Mouse (Mus musculus): Measurements from ENCODE around the gene Tnfrsf21. TPM values are rescaled to one million over a fixed set of nuclear protein-coding genes. Genes with fewer than 3 reads are reported as not detected.

The Tnfrsf21 gene
- polyA plus RNA-seq (2015; fragmentation: Nextera tagmentation; extraction: Ambion mirVana): 15.6 and 16.5 TPM in 2 replicates

DNA sequence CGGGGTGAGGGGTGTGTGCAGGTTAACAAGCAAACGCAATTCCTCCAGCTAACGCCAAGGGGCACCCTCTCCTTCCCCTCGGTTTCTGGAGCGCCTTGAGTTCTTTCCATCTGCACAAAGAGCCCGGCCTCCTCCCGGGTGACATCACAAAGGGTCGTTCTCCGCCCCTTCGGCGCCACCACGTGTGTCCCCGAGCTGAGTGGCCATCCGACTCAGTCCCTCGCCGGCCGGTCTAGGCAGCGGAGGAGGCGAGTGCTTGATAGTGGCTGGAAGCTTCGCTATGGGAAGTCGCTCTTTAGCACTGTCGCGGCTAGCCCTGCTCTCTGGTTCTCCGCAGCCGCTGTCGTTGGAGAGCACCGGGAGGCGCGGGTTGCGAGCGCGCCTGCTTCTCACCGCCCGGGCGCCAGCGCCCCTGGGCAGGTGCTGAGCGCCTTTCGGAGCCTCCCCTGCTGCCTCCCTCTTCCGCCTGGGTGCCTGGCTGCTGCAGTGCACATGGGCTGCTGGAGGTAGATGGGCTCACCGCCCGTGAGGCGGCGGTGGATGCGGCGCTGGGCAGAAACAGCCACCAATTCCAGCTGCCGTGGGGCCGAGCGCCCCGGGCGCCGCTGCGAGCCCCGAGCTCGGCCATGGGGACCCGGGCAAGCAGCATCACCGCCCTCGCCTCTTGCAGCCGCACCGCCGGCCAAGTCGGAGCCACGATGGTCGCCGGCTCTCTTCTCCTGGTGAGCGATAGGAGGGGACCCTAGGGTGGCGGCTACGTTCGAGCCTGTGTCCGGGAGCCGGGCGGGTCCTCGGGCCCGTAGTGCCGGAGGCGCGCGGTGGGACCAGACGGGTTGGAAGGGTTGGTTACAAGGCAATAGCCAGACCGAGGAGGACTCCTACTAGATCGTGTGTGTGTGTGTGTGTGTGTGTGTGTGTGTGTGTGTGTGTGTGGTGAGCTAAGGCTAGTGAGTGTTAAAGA is at the start of gene Tnfrsf21:
Gene Tnfrsf21 (plus strand): TSS at position 185 of the 961 bp plus-strand sequence.
- H3K4me1 ChIP-seq (replicated peaks): no peaks in the 10 kb centered on the region
- H3K4me2 ChIP-seq (replicated peaks): peak within 1 kb of the TSS; percentile 99
- H3K9ac ChIP-seq: peak within 1 kb of the TSS; percentile 73
- no peaks in the 10 kb centered on the region for H3K9me3 ChIP-seq
- H3K27me3 ChIP-seq (replicated peaks): no peaks in the 10 kb centered on the region
- H3K4me3 ChIP-seq (replicated peaks): peak within 1 kb of the TSS; percentile 86
- no peaks in the 10 kb centered on the region for H3K36me3 ChIP-seq
- peak; percentile 95 for ATAC-seq
- H3K27ac ChIP-seq: peak within 1 kb of the TSS; percentile 70
- WGBS: under 1% methylated on average over 79 of the region's 80 CpGs

DNA sequence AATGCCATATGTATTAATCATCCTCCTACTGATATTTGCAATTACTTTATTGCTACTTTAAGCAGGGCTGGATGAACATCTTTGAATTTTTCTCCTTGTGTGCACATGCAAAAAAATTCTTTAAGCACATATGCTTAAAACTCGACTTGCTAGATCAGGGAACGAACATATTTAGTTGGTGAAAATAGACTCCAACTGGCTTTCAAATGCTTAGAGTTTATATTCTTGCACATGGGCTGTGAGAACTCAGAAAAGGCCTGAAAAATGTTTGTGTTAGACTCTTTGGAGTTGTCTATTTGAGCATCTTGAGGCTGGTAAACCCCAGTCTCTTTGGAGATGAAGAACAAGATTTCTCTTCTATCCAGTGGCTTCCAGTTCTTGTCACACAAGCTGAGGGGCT is 48.2 kb upstream of the Tnfrsf21 start:
- no peaks in the 10 kb centered on the region for H3K9me3 ChIP-seq
- 87% methylated on average over 2 of the region's 2 CpGs for WGBS
- ATAC-seq: no peak

GRCm38 (mm10) chr17:42975312-42975996 is 40.9 kb upstream of the Tnfrsf21 start:
- no peaks in the 10 kb centered on the region for H3K4me1 ChIP-seq (replicated peaks)
- no peaks in the 10 kb centered on the region for H3K36me3 ChIP-seq
- no peak overlapping the region for H3K4me2 ChIP-seq (replicated peaks)
- H3K9ac ChIP-seq: no peak overlapping the region
- H3K9me3 ChIP-seq: no peaks in the 10 kb centered on the region
- peak; percentile 53; the same call in 1 of the 2 replicates for ATAC-seq
- no peaks in the 10 kb centered on the region for H3K27me3 ChIP-seq (replicated peaks)
- WGBS: 61% methylated on average over 18 of the region's 18 CpGs
- H3K4me3 ChIP-seq (replicated peaks): no peak overlapping the region
- H3K27ac ChIP-seq: no peak overlapping the region

More for the DNA sequence above, 48.2 kb upstream of the Tnfrsf21 start:
- Histone ChIP-seq H3K36me3 (no peaks in the 10 kb centered on the region), H3K4me1 (replicated peaks) (no peaks in the 10 kb centered on the region), H3K4me3 (replicated peaks) (no peak overlapping the region), H3K4me2 (replicated peaks) (no peak overlapping the region), H3K27me3 (replicated peaks) (no peaks in the 10 kb centered on the region), H3K9ac (no peak overlapping the region), H3K27ac (no peak overlapping the region)

- Histone ChIP-seq H3K4me3 (replicated peaks) (no peak overlapping the region), H3K36me3 (no peaks in the 10 kb centered on the region), H3K27ac (no peak overlapping the region), H3K4me1 (replicated peaks) (no peaks in the 10 kb centered on the region), H3K4me2 (replicated peaks) (no peak overlapping the region), H3K27me3 (replicated peaks) (no peaks in the 10 kb centered on the region), H3K9ac (no peak overlapping the region), H3K9me3 (no peaks in the 10 kb centered on the region)
- ATAC-seq: no peak
- 64% methylated on average over 7 of the region's 7 CpGs for WGBS
These were observed 38.6 kb upstream of the Tnfrsf21 start for GRCm38 (mm10) chr17:42977766-42978165.

- no peak for ATAC-seq
- Histone ChIP-seq H3K4me1 (replicated peaks) (no peaks in the 10 kb centered on the region), H3K27me3 (replicated peaks) (no peaks in the 10 kb centered on the region), H3K9ac (no peak overlapping the region), H3K27ac (no peak overlapping the region), H3K9me3 (no peaks in the 10 kb centered on the region), H3K4me2 (replicated peaks) (no peak overlapping the region), H3K36me3 (no peaks in the 10 kb centered on the region), H3K4me3 (replicated peaks) (no peak overlapping the region)
- WGBS: 58% methylated on average over 4 of the region's 4 CpGs
These were observed 38.0 kb upstream of the Tnfrsf21 start for GRCm38 (mm10) chr17:42978345-42978744.

- H3K9ac ChIP-seq: no peak overlapping the region
- H3K4me3 ChIP-seq (replicated peaks): no peak overlapping the region
- H3K36me3 ChIP-seq: no peaks in the 10 kb centered on the region
- H3K9me3 ChIP-seq: no peaks in the 10 kb centered on the region
- no peak overlapping the region for H3K27ac ChIP-seq
- no peak overlapping the region for H3K4me2 ChIP-seq (replicated peaks)
- peak; percentile 70 for ATAC-seq
- no peaks in the 10 kb centered on the region for H3K4me1 ChIP-seq (replicated peaks)
- H3K27me3 ChIP-seq (replicated peaks): no peaks in the 10 kb centered on the region
- WGBS: 58% methylated on average over 3 of the region's 3 CpGs
These were observed 34.5 kb upstream of the Tnfrsf21 start for GRCm38 (mm10) chr17:42981806-42982205.

GRCm38 (mm10) chr17:42982568-42982967 is 33.8 kb upstream of the Tnfrsf21 start:
- Histone ChIP-seq H3K27me3 (replicated peaks) (no peaks in the 10 kb centered on the region), H3K27ac (no peak overlapping the region), H3K4me2 (replicated peaks) (no peak overlapping the region), H3K9ac (no peak overlapping the region), H3K4me3 (replicated peaks) (no peak overlapping the region), H3K4me1 (replicated peaks) (no peaks in the 10 kb centered on the region), H3K9me3 (no peaks in the 10 kb centered on the region), H3K36me3 (no peaks in the 10 kb centered on the region)
- ATAC-seq: peak; percentile 30; the same call in 1 of the 2 replicates
- WGBS: 54% methylated on average over 4 of the region's 4 CpGs

- H3K9me3 ChIP-seq: no peaks in the 10 kb centered on the region
- no peaks in the 10 kb centered on the region for H3K4me1 ChIP-seq (replicated peaks)
- H3K4me3 ChIP-seq (replicated peaks): no peak overlapping the region
- 39% methylated on average over 9 of the region's 9 CpGs for WGBS
- H3K27me3 ChIP-seq (replicated peaks): no peaks in the 10 kb centered on the region
- H3K36me3 ChIP-seq: no peaks in the 10 kb centered on the region
- no peak overlapping the region for H3K9ac ChIP-seq
- ATAC-seq: 0 out of 2 replicates have a peak, but pooled peaks have one; percentile 13
- H3K27ac ChIP-seq: no peak overlapping the region
- no peak overlapping the region for H3K4me2 ChIP-seq (replicated peaks)
These were observed 30.3 kb upstream of the Tnfrsf21 start for GRCm38 (mm10) chr17:42985837-42986589.

DNA sequence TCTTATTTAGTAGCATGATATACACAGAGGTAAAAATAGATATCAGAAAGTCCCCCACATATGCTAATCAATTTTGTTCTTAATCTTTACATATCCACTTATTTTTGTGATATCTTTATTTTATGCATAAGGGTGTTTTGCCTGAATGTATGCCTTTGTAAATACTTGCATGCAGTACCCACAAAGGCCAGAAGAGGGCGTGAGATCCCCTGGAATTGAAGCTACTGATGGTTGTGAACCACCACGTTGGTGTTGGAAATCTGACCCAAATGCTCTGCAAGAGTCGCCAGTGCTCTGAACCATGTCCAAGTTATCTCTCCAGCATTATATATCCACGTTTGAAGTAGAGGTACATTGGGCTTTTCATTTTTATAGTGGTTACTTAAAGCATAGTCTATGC is 28.7 kb upstream of the Tnfrsf21 start:
- WGBS: 35% methylated on average over 4 of the region's 4 CpGs
- H3K27me3 ChIP-seq (replicated peaks): no peaks in the 10 kb centered on the region
- H3K4me2 ChIP-seq (replicated peaks): no peak overlapping the region
- no peaks in the 10 kb centered on the region for H3K9me3 ChIP-seq
- H3K36me3 ChIP-seq: no peaks in the 10 kb centered on the region
- no peak for ATAC-seq
- no peak overlapping the region for H3K27ac ChIP-seq
- no peak overlapping the region for H3K9ac ChIP-seq
- no peak overlapping the region for H3K4me3 ChIP-seq (replicated peaks)
- no peaks in the 10 kb centered on the region for H3K4me1 ChIP-seq (replicated peaks)

GRCm38 (mm10) chr17:42989981-42990380 is 26.4 kb upstream of the Tnfrsf21 start:
- Histone ChIP-seq H3K4me1 (replicated peaks) (no peaks in the 10 kb centered on the region), H3K4me2 (replicated peaks) (no peak overlapping the region), H3K9ac (no peak overlapping the region), H3K27me3 (replicated peaks) (no peaks in the 10 kb centered on the region), H3K9me3 (no peaks in the 10 kb centered on the region), H3K27ac (no peak overlapping the region), H3K36me3 (no peaks in the 10 kb centered on the region), H3K4me3 (replicated peaks) (no peak overlapping the region)
- 82% methylated on average over 4 of the region's 4 CpGs for WGBS
- no peak for ATAC-seq

- H3K9me3 ChIP-seq: no peaks in the 10 kb centered on the region
- H3K36me3 ChIP-seq: no peaks in the 10 kb centered on the region
- H3K4me1 ChIP-seq (replicated peaks): no peaks in the 10 kb centered on the region
- WGBS: 59% methylated on average over 11 of the region's 11 CpGs
- H3K27me3 ChIP-seq (replicated peaks): no peaks in the 10 kb centered on the region
- no peak overlapping the region for H3K9ac ChIP-seq
- H3K4me3 ChIP-seq (replicated peaks): no peak overlapping the region
- ATAC-seq: no peak
- H3K4me2 ChIP-seq (replicated peaks): no peak overlapping the region
- H3K27ac ChIP-seq: no peak overlapping the region
These were observed 25.2 kb upstream of the Tnfrsf21 start for GRCm38 (mm10) chr17:42991112-42991511.

DNA sequence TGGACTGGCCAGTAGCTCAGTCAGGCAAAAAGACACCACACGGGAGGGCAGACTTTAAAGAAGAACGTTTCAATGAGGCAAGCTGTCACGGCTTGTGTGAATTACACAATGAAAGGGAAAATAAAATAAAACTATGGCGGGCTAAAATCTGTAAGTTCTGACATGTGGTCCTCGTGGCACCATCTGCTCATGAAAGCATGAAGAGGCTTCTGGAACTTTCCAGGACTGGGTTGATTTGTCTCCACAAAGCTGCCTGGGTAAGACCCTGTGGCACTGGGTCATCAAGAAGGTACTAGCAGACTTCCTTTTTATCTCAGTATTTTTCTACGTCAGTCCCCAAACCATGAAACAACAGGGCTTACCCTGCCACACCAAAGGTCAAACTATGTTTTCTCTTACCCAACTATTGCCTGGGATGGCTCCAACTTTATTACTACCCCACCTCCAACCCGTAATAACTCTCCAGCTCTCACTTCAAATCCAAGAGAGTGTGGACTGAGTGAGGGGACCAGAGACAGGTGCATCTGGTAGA is 16.8 kb upstream of the Tnfrsf21 start:
- no peak overlapping the region for H3K9ac ChIP-seq
- H3K27ac ChIP-seq: no peak overlapping the region
- H3K4me1 ChIP-seq (replicated peaks): no peaks in the 10 kb centered on the region
- WGBS: 66% methylated on average over 7 of the region's 7 CpGs
- H3K4me3 ChIP-seq (replicated peaks): no peak overlapping the region
- H3K36me3 ChIP-seq: no peaks in the 10 kb centered on the region
- no peaks in the 10 kb centered on the region for H3K9me3 ChIP-seq
- no peak overlapping the region for H3K4me2 ChIP-seq (replicated peaks)
- H3K27me3 ChIP-seq (replicated peaks): no peaks in the 10 kb centered on the region
- no peak for ATAC-seq

All from intestine, embryonic 15.5 days (tissue).